Mouse (Mus musculus): ENCODE measurements at regions not wholly inside any gene's neighbourhood (a gene's known extent, or its start where the extent isn't known, plus 50 kb on each side); places are given as distances from the start of the nearest gene placed in this dataset.

DNA sequence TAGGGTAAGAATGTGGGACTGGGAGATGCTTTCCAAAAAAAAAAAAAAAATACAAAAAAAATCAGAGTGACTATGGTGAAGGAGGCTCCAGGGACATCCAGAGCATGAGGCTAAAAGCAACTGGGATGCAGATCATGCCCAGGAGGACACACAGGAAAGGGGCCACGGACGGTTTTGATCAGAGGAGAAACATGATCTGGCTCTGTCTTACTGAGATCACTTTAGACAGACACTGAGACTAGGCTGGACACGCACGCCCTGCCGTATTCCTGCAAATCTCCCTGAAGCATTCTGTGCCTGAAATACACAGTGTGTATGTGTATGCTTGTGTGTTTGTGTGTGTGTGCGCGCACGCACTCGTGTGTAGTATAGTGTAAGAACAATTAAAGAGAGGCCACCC lies 167.1 kb downstream of the Dusp6 start:
- intact Hi-C loops (cut with DNase I), result no loop called here
- Histone ChIP-seq H3K4me3 (no peak overlapping the region), H3K27me3 (ENCODE audit: control insufficient read depth, insufficient read depth, low read length) (no peaks in the 10 kb centered on the region), H3K27ac (no peak overlapping the region), H3K79me2 (replicated peaks; ENCODE audit: control insufficient read depth, insufficient read depth, low read length) (no peaks in the 10 kb centered on the region), H3K4me1 (ENCODE audit: control insufficient read depth, insufficient read depth, low read length) (no peaks in the 10 kb centered on the region), H3K9ac (ENCODE audit: low read depth, low read length) (no peak overlapping the region), H3K36me3 (ENCODE audit: control insufficient read depth, insufficient read depth, low read length) (no peaks in the 10 kb centered on the region)
- WGBS, result 87% methylated on average over 9 of the region's 9 CpGs
- DNase-seq, result no peak
- TF ChIP-seq EP300 (IDR thresholded peaks at IDR 0.05; ENCODE audit: insufficient read depth, low read depth, low read length) (no peak), POLR2A (IDR thresholded peaks at IDR 0.05; ENCODE audit: insufficient read depth, low read depth, low read length) (no peak)

DNA sequence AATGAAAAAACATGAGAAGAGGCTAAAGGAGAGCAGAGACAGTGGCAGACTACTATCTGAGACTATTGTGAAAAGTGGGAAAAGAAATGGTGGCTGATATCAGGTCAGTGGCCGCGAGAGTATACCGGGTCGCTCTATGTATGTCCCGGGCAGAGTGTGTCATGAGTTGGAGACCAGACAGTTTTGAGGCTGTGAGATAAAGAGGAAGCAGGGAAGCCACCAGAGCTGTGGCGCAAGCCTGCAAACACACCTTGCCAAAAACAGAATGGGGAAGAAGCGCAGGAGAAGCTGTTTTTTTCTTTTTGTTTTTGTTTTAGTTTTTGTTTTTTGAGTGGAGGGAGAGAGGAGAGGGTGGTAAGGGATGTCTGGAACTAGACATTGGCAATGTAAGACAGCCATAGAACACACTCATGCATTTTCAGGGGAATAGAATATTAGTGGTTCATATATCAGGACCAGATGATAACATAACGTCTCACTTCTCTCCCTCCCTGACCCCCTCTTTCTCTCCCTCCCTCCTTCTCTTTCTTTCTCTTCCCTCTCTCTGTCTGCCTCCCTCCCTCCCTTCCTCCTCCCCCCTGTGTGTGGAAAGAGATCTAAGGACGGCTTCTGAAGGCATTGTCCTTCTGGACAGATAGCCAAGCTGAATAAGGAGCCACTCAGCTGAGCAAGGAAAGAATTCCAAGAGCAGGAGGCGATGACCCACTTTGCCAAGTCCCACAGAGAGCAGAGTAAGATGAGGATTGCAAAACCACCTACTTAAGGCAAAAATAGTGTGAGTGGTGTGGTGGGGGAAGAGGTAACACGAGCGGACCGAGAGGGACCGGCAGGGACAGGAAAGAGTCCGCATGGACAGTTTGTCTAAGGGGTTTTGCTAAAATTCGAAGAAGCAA lies 167.9 kb downstream of the Dusp6 start:
- Histone ChIP-seq H3K9ac (ENCODE audit: low read depth, low read length) (no peak overlapping the region), H3K4me1 (ENCODE audit: control insufficient read depth, insufficient read depth, low read length) (no peaks in the 10 kb centered on the region), H3K27ac (no peak overlapping the region), H3K27me3 (ENCODE audit: control insufficient read depth, insufficient read depth, low read length) (no peaks in the 10 kb centered on the region), H3K79me2 (replicated peaks; ENCODE audit: control insufficient read depth, insufficient read depth, low read length) (no peaks in the 10 kb centered on the region), H3K36me3 (ENCODE audit: control insufficient read depth, insufficient read depth, low read length) (no peaks in the 10 kb centered on the region), H3K4me3 (no peak overlapping the region)
- intact Hi-C loops (cut with DNase I), result no loop called here
- TF ChIP-seq POLR2A (IDR thresholded peaks at IDR 0.05; ENCODE audit: insufficient read depth, low read depth, low read length) (no peak), CTCF (IDR thresholded peaks at IDR 0.05) (no peak), EP300 (IDR thresholded peaks at IDR 0.05; ENCODE audit: insufficient read depth, low read depth, low read length) (no peak)
- 52% methylated on average over 16 of the region's 16 CpGs for WGBS
- DNase-seq, result peak in 1 of 2 experiments; percentile 45

DNA sequence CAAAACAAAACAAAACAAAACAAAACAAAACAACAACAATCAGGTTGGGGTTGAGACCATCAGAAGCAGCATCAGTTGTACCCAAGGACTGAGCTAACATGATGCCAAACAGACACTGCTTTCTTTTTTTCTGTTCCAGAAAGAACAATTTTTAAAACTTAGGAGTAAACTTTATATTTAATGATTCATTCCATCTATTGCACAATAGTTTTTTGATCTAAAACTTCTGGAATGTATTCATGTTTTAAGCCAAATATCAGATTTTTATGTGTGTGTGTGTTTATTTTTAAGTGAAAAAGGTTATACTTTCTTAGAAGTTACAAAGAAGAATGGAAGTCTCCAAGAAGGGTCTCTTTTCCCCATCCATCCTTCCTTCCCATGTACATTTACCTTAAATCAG lies 174.0 kb downstream of the Dusp6 start:
- Histone ChIP-seq H3K27ac (no peak overlapping the region), H3K4me1 (ENCODE audit: control insufficient read depth, insufficient read depth, low read length) (peaks cover 5% of the 10 kb centered on the region), H3K27me3 (ENCODE audit: control insufficient read depth, insufficient read depth, low read length) (no peaks in the 10 kb centered on the region), H3K36me3 (ENCODE audit: control insufficient read depth, insufficient read depth, low read length) (peaks cover 2% of the 10 kb centered on the region; the same call in 1 of the 2 replicates), H3K4me3 (no peak overlapping the region), H3K79me2 (replicated peaks; ENCODE audit: control insufficient read depth, insufficient read depth, low read length) (no peaks in the 10 kb centered on the region), H3K9ac (ENCODE audit: low read depth, low read length) (no peak overlapping the region)
- TF ChIP-seq EP300 (IDR thresholded peaks at IDR 0.05; ENCODE audit: insufficient read depth, low read depth, low read length) (no peak), CTCF (IDR thresholded peaks at IDR 0.05) (no peak), POLR2A (IDR thresholded peaks at IDR 0.05; ENCODE audit: insufficient read depth, low read depth, low read length) (no peak)
- no peak for DNase-seq
- intact Hi-C loops (cut with DNase I), result no loop called here

DNA sequence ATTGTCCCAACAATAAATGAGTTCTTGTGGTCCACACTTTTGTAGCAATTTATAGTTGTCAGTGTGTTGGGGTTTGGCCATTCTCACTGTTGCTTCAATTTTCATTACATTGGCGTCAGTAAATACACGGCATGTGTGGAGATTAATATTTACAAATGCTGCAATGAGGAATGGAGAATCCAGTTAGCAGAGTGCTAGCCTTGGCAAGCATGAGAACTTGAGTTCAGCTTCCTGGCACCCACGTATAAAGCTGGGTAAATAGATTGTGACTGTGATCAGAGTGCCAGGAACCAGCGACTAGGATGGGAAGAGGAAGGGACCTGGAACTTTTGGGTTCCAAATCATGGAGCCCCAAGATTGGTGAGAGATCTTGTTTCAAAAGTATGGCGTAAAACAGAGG lies 177.1 kb downstream of the Dusp6 start:
- TF ChIP-seq CTCF (IDR thresholded peaks at IDR 0.05), result no peak
- TF ChIP-seq EP300 (IDR thresholded peaks at IDR 0.05; ENCODE audit: insufficient read depth, low read depth, low read length), result no peak
- no peak for TF ChIP-seq POLR2A (IDR thresholded peaks at IDR 0.05; ENCODE audit: insufficient read depth, low read depth, low read length)
- no peak for DNase-seq
- Histone ChIP-seq H3K9ac (ENCODE audit: low read depth, low read length) (no peak overlapping the region), H3K79me2 (replicated peaks; ENCODE audit: control insufficient read depth, insufficient read depth, low read length) (no peaks in the 10 kb centered on the region), H3K4me3 (no peak overlapping the region), H3K27ac (no peak overlapping the region), H3K4me1 (ENCODE audit: control insufficient read depth, insufficient read depth, low read length) (peaks cover 5% of the 10 kb centered on the region), H3K27me3 (ENCODE audit: control insufficient read depth, insufficient read depth, low read length) (no peaks in the 10 kb centered on the region), H3K36me3 (ENCODE audit: control insufficient read depth, insufficient read depth, low read length) (peaks cover 2% of the 10 kb centered on the region; the same call in 1 of the 2 replicates)
- intact Hi-C loops (cut with DNase I), result loop anchor here (5.0 kb wide), 1 partner anchor 173 kb away; no protein-coding TSS in a partner anchor
- 89% methylated on average over 5 of the region's 5 CpGs for WGBS

DNA sequence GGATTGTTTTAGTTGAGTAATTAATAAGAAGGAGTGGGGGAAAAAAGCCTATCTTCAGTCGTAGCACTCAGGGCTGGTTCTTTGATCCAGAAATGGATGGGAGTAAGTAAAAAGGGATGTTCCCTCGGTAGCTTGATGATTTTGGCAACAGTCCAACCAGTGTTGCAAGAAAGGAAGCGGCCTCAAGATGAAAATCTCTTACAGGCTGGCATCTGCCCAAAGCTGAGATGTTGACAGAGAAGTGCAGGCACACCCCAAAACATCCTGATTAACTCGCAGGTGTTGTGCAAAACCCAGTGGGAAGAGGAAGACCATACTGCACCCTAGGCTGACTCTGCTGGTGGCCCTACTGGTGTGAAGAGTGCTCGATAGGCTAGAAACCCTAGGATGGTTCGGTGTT lies 178.0 kb downstream of the Dusp6 start:
- peak overlapping the region; percentile 44 for H3K27ac ChIP-seq
- no peak overlapping the region for H3K4me3 ChIP-seq
- no peaks in the 10 kb centered on the region for H3K79me2 ChIP-seq (replicated peaks; ENCODE audit: control insufficient read depth, insufficient read depth, low read length)
- 0 out of 2 replicates have a peak, but pooled peaks have one; percentile 16 for TF ChIP-seq CTCF (IDR thresholded peaks at IDR 0.05)
- no peak for TF ChIP-seq POLR2A (IDR thresholded peaks at IDR 0.05; ENCODE audit: insufficient read depth, low read depth, low read length)
- TF ChIP-seq EP300 (IDR thresholded peaks at IDR 0.05; ENCODE audit: insufficient read depth, low read depth, low read length), result peak; percentile 89
- no peak overlapping the region for H3K9ac ChIP-seq (ENCODE audit: low read depth, low read length)
- peaks cover 5% of the 10 kb centered on the region for H3K4me1 ChIP-seq (ENCODE audit: control insufficient read depth, insufficient read depth, low read length)
- H3K27me3 ChIP-seq (ENCODE audit: control insufficient read depth, insufficient read depth, low read length), result no peaks in the 10 kb centered on the region
- peaks cover 2% of the 10 kb centered on the region; the same call in 1 of the 2 replicates for H3K36me3 ChIP-seq (ENCODE audit: control insufficient read depth, insufficient read depth, low read length)
- peak; percentile 70 to 85 for DNase-seq
- 23% methylated on average over 6 of the region's 6 CpGs for WGBS
- intact Hi-C loops (cut with DNase I), result loop anchor here (5.0 kb wide), 1 partner anchor 174 kb away; no protein-coding TSS in a partner anchor

DNA sequence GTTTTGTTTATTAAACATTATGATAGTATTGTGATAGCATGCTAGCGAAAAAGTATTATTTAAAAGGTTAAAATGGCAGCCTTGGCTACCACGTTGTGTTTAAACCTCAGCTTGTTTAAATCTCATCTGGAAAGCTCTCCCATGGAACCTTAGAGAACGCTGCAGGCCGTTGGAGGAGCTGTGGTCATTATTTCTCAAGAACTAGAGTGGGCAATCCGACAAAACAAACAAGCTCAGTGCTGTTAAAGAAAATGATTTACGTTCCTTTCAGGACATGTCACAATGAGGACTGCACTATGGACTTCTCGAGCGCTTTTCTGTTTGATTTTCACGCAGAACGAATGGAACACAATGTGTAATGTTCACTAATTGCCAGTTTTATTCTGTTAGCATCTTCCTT lies 178.9 kb downstream of the Dusp6 start:
- Histone ChIP-seq H3K79me2 (replicated peaks; ENCODE audit: control insufficient read depth, insufficient read depth, low read length) (no peaks in the 10 kb centered on the region), H3K36me3 (ENCODE audit: control insufficient read depth, insufficient read depth, low read length) (peaks cover 2% of the 10 kb centered on the region; the same call in 1 of the 2 replicates), H3K4me1 (ENCODE audit: control insufficient read depth, insufficient read depth, low read length) (peaks cover 5% of the 10 kb centered on the region), H3K27me3 (ENCODE audit: control insufficient read depth, insufficient read depth, low read length) (no peaks in the 10 kb centered on the region), H3K9ac (ENCODE audit: low read depth, low read length) (no peak overlapping the region), H3K27ac (peak overlapping the region; percentile 44; the same call in 1 of the 2 replicates), H3K4me3 (no peak overlapping the region)
- intact Hi-C loops (cut with DNase I), result loop anchor here (2.0 to 5.0 kb wide), 2 partner anchors 17 to 175 kb away; no protein-coding TSS in a partner anchor
- TF ChIP-seq POLR2A (IDR thresholded peaks at IDR 0.05; ENCODE audit: insufficient read depth, low read depth, low read length), result no peak
- no peak for TF ChIP-seq CTCF (IDR thresholded peaks at IDR 0.05)
- TF ChIP-seq EP300 (IDR thresholded peaks at IDR 0.05; ENCODE audit: insufficient read depth, low read depth, low read length), result no peak
- WGBS, result 60% methylated on average over 10 of the region's 10 CpGs
- no peak for DNase-seq
